Mouse (Mus musculus) kidney, adult 18-20 months (tissue): Measurements from ENCODE around the gene Acyp1.

Experiments
- DNase-seq: peaks from one replicate; pipeline ENCODE4 v3.0.0; 2021

Gene Acyp1

DNA sequence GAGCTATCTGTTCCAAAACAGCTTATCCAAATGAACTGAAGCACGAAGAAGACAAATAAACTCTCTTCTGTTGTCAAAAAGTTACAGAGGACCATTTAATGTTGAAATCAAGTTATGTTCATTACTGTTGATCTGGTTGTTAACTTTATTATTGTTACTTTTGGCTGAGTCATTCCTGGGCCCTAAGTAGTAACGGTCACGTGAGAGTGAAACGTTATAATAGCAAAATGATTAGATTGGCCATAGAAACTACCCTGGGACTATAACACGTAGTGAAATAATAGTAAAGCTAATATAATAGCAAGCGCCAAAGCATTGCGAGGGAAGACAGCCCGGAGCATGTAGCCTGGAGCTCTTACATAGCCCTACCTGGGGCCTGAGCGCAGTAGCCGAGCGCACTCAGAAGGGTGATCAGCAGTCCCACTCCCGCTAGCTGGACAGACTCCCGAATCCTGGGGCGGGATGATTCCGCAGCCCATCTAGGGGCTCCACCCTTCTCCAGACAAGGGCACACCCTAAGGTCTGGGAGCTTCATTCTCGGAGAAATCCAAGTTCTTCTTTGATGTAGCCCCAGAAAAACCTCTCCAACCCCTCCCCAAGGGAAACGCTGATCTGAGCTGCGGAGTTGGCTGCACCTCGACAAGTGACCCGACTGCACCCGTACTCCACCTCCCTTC lies at the start of gene Acyp1:
TSS of gene Acyp1 (minus strand) at position 630 of the 677 bp plus-strand sequence.
- DNase-seq, result peak; percentile 72

- DNase-seq, result no peak
These were observed 49.5 kb upstream of the Acyp1 start for GRCm38 (mm10) chr12:85337567-85338311.

DNA sequence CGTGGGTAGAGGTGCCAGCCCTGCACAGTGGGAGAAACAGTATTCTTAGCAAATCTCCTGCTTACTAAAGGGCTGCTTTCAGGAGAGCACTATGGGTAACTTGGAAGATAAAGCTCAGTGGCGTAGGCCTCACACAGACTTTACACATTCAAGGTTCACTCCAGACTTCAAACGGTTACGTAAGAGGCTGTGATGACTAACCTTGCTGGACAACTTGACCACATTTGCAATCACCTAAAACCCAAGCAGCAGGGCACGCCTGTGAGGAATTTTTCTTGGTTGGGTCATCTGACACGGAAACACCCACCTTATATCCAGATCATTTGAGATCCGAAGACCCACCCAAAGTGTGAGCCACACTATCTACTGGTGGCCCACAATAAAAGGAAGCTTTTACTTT lies 41.9 kb upstream of the Acyp1 start:
- no peak for DNase-seq

DNA sequence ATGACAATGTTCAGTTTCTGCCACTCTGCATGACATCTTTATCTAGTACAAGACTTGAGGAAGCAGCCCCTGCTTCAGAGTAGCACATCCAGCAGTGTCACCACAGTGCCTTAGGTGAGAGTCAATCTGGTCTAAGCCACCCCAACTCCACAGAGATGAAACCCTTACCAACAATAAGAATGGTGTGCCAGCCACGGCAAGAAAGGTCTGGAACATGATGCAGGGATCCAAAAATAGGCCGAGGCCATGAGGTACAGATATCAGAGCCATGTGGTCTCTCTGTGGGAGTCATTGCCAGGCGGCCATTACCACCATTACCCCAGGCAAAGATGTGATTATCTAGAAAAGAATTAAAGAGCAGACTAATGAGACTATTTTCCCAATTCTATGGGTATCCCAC lies 20.4 kb upstream of the Acyp1 start:
- no peak for DNase-seq

DNA sequence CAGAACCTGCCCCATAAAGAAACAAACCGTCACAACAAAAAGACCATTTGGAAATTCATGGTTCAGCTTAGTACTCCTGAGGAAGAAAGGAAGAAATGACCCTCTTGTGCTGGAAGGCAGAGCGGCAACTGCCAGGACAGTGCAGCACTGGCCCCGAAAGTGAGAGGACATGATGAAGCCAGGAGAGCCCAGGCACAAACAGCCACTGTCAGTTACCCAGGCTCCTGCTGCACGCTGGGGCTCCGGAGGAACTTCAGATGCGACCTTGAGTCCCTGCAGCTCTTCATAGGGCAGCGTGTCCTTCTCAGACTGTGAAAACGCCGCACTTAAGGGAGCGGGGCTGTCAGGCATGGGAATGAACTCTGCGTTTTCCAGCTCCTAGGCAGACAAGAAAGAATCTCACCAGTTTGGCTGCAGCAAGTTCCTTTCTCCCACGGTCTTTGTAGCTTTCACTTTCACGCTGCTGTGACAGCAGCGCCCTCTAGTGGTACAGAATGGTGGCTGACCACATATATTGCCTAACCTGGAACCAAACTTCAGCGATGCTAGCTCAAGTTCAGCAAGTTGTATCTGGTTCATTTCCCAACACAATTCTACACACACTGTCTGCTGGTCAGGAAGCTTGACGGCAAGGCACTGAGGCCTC lies 17.1 kb upstream of the Acyp1 start:
- DNase-seq, result peak; percentile 88

- DNase-seq, result no peak
These were observed 16.5 kb upstream of the Acyp1 start for GRCm38 (mm10) chr12:85304725-85305124.

DNA sequence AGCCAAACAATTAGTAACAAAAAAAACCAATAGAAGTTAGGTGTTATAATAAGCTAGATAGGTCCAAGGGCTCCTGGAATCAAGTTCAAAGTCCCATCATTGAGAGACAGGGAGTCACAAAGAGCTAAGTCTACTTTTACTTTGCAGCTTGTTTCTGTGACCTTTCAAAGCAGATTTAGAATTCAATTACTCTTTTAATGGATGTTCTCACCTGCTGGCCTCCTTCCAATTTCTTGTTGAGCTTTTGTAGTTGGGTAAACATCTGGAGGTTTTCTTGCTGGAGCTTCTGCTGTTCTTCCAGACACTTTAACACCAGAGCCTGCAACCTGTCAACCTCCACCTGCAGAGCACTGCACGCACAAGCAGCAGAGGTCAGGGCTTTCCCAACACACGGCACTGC lies 15.0 kb upstream of the Acyp1 start:
- DNase-seq, result no peak

DNA sequence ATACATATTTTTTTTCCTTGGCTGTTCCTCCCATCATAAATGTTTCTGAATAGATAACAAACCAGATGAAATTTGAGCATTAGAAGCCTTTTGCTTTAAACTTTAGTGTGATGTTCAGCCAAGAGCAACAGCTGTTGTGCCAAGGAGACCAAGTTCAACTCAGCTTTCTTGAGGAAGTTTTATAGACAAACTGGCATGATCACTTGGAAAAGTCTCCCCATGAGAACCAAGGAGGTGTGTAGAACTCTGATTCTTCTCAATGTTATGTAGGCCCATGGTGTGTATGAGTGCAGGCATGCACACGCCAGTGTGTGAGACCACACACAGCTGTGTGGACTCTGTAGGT lies 10.6 kb upstream of the Acyp1 start:
- no peak for DNase-seq

DNA sequence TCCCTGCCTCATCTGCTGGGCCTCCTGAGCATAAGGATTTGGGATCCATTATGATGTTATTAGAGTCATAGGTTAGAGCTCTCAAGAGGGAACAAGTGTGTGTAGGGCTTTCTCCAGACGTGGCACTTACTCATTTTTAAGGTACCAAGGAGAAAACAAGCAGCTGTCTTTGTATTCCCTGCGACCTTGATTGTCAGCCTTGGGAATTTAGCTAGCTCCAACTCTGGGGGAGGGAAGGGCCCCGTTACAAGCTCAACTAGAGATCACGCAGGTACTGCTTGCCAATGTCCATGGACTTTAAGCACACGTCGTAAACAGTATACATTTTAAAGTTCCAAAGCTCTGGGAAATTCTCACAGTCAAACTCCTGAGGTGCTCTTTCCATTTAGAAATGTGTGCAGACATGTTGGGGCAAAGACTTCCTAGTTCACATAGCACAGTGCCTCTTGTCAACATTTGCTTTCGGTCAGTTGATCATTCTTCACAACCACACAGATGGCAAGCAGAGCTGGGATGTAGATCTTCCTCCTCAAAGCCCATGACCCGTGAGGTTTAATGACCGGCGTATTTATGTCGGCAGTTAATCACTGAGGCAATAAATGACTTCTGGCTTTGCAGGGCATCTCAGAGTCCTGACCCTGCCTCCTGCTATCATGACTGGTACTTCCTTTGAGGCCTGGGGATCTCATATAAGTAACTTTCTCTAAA lies 10.0 kb upstream of the Acyp1 start:
- DNase-seq, result peak; percentile 23

DNA sequence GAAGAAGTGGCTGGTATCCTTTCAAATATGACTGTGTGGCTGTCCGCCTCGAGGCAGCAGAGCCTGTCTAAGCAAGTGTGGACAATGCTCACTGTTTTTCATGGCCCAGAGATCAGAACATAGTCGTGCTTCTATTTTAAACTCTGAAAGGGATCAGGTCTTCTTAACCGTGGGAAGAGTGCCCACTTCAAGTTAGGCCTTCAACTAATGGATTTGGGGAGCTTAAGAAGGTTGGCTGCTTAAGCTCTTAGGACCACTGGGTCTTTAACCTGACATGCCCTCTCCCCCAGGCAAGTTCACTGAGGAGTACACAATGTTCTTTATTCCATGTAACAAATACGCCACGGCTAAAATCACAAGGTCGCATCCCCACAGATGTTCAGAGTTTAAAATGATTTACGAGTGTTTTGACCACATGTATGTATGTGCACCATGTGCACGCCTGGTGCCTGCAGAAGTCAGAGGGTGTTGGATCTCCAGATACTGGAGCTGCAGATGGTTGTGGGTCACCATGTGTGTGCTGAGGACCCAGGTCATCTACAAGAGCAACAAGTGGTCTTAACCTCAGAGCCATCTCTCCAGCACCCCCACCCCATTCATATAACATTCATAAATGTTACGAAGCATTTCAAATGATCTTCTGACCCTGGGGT lies 9.2 kb upstream of the Acyp1 start:
- no peak for DNase-seq

DNA sequence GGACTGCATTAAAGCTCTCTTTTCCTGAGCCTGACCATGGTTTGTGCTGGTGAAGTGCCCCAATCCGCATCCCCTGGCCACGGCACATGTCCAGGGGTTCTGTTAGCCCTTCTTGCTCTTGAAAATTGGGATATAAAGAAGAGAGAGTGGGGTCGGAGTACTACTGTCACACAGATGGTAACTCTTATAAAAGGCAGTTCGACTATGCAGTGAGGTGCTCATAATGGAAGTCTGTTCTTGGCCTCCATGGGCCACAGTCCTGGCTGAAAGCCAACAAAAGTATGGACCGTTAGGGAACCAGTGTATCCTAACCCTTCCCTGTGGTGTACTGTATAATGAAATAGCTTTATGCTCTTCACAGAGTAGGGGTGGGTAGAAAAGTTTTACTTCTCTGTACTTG lies 8.7 kb upstream of the Acyp1 start:
- no peak for DNase-seq

- no peak for DNase-seq
These were observed 7.3 kb upstream of the Acyp1 start for GRCm38 (mm10) chr12:85295506-85295905.

DNA sequence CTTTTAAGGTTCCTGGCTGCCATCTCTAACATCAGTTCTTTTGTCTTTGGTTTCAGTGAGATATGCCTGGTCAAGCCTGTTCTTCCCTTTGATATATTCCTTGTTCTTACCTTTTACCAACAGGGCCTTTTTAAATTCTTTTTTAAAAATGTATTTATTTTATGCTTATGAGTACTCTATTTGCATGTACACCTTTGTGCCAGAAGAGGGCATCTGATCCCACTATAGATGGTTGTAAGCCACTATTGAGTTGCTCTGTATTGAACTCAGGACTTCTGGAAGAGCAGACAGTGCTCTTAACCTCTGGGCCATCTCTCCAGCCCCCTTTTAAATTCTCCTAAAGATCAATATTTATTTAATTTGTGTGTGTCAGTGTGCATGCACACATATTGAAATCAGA lies 4.7 kb upstream of the Acyp1 start:
- DNase-seq, result no peak

DNA sequence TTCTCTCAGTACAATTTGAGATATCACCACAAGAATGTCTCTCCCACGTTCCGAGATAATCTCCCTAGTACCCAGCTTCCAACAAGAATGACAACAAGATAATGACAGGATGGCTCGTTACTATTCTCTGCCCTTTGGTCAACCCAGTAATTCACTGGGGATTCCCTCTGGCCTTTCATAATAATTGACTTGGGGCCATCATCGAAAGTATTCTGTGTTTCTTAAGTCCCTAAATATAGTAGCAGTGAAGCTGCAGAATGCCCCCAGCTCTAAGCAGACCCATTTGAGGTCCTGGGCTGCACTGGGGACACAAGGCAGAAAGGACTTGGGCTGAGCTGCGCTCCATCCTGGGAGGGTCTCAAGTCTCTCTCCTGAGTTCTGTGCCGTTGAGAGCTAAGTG lies 4.0 kb upstream of the Acyp1 start:
- no peak for DNase-seq

- no peak for DNase-seq
These were observed 3.3 kb upstream of the Acyp1 start for GRCm38 (mm10) chr12:85291541-85291940.

GRCm38 (mm10) chr12:85290633-85291032 lies 2.4 kb upstream of the Acyp1 start:
- DNase-seq, result peak; percentile 57

GRCm38 (mm10) chr12:85289157-85290000 lies 1.1 kb upstream of the Acyp1 start:
- DNase-seq, result peak; percentile 66

- peak; percentile 92 for DNase-seq
These were observed 383 bp upstream of the Acyp1 start, which contains the start of gene Zc2hc1c for GRCm38 (mm10) chr12:85288486-85289156. Gene Zc2hc1c, plus strand, starts transcription at chr12:85288591.

DNA sequence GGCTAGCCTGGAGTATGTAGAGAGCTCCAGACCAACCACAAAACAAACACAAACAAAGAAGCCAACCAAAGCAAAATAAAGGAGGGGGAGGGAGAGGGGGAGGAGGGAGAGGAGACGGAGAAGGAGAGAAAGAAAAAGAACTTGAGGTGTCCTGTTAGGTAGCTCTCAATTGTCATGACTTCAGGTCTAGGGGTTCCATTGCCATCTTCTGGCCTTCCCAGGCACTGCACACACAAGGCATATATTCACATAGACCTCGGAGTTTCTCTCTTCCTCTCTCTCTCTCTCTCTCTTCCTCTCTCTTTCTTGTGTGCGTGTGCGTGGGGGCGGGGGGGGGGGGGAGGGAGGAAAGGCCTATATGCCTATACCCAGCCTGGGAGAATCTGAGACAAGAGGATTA lies 1.3 kb downstream of the Acyp1 start:
- no peak for DNase-seq

DNA sequence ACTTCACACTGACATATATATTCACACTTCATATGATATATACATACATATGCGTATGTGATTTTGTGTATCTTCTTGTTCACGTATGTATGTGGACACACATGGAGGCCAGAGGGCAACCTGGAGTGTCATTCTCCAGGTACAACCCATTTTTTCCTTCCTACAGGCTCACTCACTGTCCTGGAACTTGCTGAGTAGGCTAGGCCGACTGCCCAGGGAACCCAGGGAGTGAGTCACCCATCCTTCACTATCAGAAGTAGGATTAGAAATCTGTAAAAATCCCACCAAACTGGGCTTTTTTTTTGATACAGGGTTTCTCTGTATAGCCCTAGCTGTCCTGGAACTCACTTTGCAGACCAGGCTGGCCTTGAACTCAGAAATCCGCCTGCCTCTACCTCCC lies 3.2 kb downstream of the Acyp1 start:
- no peak for DNase-seq

GRCm38 (mm10) chr12:85284331-85284730 lies 3.9 kb downstream of the Acyp1 start:
- no peak for DNase-seq
